Mouse (Mus musculus): Measurements from ENCODE around the gene D030056L22Rik. TPM values are rescaled to one million over a fixed set of nuclear protein-coding genes. Genes with fewer than 3 reads are reported as not detected.

The D030056L22Rik gene
- polyA plus RNA-seq, 1 experiment from 2014 or later, result 36.5 TPM

Other genes with a start within 250 kb of the D030056L22Rik start
- 85.3 and 85.8 TPM in 2 replicates for gene Ostf1, start 81.4 kb upstream of the D030056L22Rik start, polyA plus RNA-seq (2014; fragmentation: Nextera tagmentation; extraction: Ambion mirVana)
- gene Nmrk1, start 81.2 kb upstream of the D030056L22Rik start, polyA plus RNA-seq (2014; fragmentation: Nextera tagmentation; extraction: Ambion mirVana), result 7.6 and 10.7 TPM in 2 replicates
- gene Carnmt1, start 42.4 kb upstream of the D030056L22Rik start, polyA plus RNA-seq (2014; fragmentation: Nextera tagmentation; extraction: Ambion mirVana), result 30.9 and 31.8 TPM in 2 replicates
- 0.15 and 0.31 TPM in 2 replicates for gene Trpm6, start 36.8 kb downstream of the D030056L22Rik start, polyA plus RNA-seq (2014; fragmentation: Nextera tagmentation; extraction: Ambion mirVana)